Mouse (Mus musculus) brain, embryonic 14.5 days (tissue): ENCODE data around the gene Stap2.

Experiments
- CTCF ChIP-seq: fragments of 200-500 bp; IDR thresholded peaks from 2 replicates; pipeline ENCODE4 v1.5.1; 2012; ENCODE audit warnings: inconsistent platforms, mild to moderate bottlenecking, moderate library complexity, borderline replicate concordance; ENCODE audit not compliant: insufficient read depth, insufficient read length; ENCODE audit errors: extremely low read depth
- POLR2A ChIP-seq: fragments of 200-500 bp; IDR thresholded peaks from 2 replicates; pipeline ENCODE4 v1.6.1; 2012; ENCODE audit warnings: mild to moderate bottlenecking, inconsistent platforms, borderline replicate concordance; ENCODE audit not compliant: poor library complexity, insufficient read depth, insufficient read length, severe bottlenecking; ENCODE audit errors: extremely low read depth

DNA sequence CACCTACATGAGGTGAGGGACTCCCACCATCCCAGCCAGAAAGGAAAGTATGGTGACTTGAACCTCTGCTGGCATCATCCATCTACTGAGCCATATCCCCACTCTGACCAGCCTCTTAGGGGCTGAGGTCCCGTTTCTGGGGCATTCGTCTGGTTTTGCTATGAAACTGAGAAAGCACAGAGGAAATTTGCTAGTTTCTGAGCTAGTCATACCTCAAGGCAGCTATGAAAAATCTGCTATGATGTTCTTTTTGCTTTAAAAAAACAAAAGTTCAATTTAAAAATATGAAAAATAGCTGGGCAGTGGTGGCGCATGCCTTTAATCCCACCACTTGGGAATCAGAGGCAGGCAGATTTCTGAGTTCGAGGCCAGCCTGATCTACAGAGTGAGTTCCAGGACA lies 56.7 kb downstream of the Stap2 start:
- no peak for TF ChIP-seq POLR2A
- TF ChIP-seq CTCF = no peak
